Mouse (Mus musculus) CH12.LX (cell line): Measurements from ENCODE around the gene Rps21. TPM values are rescaled to one million over a fixed set of nuclear protein-coding genes. Genes with fewer than 3 reads are reported as not detected.

Source experiments
- DNase-seq: peaks from one replicate; pipeline ENCODE4 v3.0.0-alpha.2; 2013; ENCODE audit errors: extremely low read depth
- H3K27ac ChIP-seq: 2 replicates; pipeline ENCODE4 v1.5.1; 2012; ENCODE audit warnings: low read depth, mild to moderate bottlenecking, control low read depth, moderate library complexity; ENCODE audit not compliant: insufficient read depth
- H3K27me3 ChIP-seq: replicated peaks from 2 replicates; pipeline ENCODE3; 2012; ENCODE audit warnings: inconsistent platforms
- H3K36me3 ChIP-seq, 2 experiments: replicated peaks in 1 of 2; 2 replicates each; pipeline versions ENCODE3 to v1.6.1; 2012; ENCODE audit warnings: inconsistent platforms in 1 of 2, low read length in 1 of 2, mild to moderate bottlenecking in 1 of 2, mixed read lengths in 1 of 2, moderate library complexity in 1 of 2; ENCODE audit not compliant: control insufficient read depth in 1 of 2, insufficient read depth in 1 of 2
- H3K4me1 ChIP-seq, 2 experiments: 2 replicates each; pipeline ENCODE4 v1.6.1; 2012; ENCODE audit warnings: inconsistent platforms in 1 of 2, moderate library complexity in 1 of 2; ENCODE audit not compliant: insufficient read depth in 2 of 2, control insufficient read depth in 1 of 2
- H3K4me2 ChIP-seq: 2 replicates; pipeline ENCODE4 v1.6.1; 2012; ENCODE audit warnings: low read depth, mild to moderate bottlenecking, control low read depth; ENCODE audit not compliant: poor library complexity, insufficient read depth, severe bottlenecking
- H3K4me3 ChIP-seq, 3 experiments: fragments of 150-350 bp in 1 of 3; sonication (generic) in 1 of 3; replicated peaks in 1 of 3; 2 replicates each; pipeline versions ENCODE3 to v1.5.1; 2011 to 2012; ENCODE audit warnings: low read depth in 2 of 3, low read length in 2 of 3, mild to moderate bottlenecking in 2 of 3, moderate library complexity in 2 of 3, control low read depth in 1 of 3, improper control_type of control experiment in 1 of 3, inconsistent platforms in 1 of 3, mixed read lengths in 1 of 3; ENCODE audit not compliant: poor library complexity in 1 of 3
- H3K79me2 ChIP-seq: replicated peaks from 2 replicates; pipeline ENCODE4 v1.6.1; 2012; ENCODE audit warnings: mild to moderate bottlenecking, moderate library complexity; ENCODE audit not compliant: control insufficient read depth, poor library complexity, insufficient read depth, severe bottlenecking; ENCODE audit errors: extremely low read depth
- H3K9ac ChIP-seq: 2 replicates; pipeline ENCODE4 v1.6.1; 2012; ENCODE audit warnings: low read depth, mild to moderate bottlenecking, control low read depth, moderate library complexity; ENCODE audit not compliant: insufficient read depth
- H3K9me3 ChIP-seq: replicated peaks from 2 replicates; pipeline ENCODE3; 2012; ENCODE audit warnings: low read length, inconsistent platforms, mixed read lengths
- CHD1 ChIP-seq: IDR thresholded peaks from 2 replicates; pipeline ENCODE4 v1.6.1; 2012; ENCODE audit warnings: low read depth, low read length, improper control_type of control experiment, inconsistent platforms
- CTCF ChIP-seq, 2 experiments: IDR thresholded peaks in 1 of 2; conservative IDR thresholded peaks in 1 of 2; 2 replicates each; pipeline ENCODE4 v1.5.1; 2011 to 2012; ENCODE audit warnings: low read depth in 2 of 2, low read length in 2 of 2, improper control_type of control experiment in 1 of 2, inconsistent platforms in 1 of 2, mild to moderate bottlenecking in 1 of 2, moderate library complexity in 1 of 2
- ELF1 ChIP-seq: IDR thresholded peaks from 2 replicates; pipeline ENCODE4 v1.6.1; 2014; ENCODE audit warnings: low read depth, mild to moderate bottlenecking, inconsistent platforms, low read length, improper control_type of control experiment
- HCFC1 ChIP-seq: IDR thresholded peaks from 2 replicates; pipeline ENCODE4 v1.6.1; 2012; ENCODE audit warnings: low read depth, mild to moderate bottlenecking, inconsistent platforms, low read length, improper control_type of control experiment
- KAT2A ChIP-seq: IDR thresholded peaks from 2 replicates; pipeline ENCODE4 v1.6.1; 2012; ENCODE audit warnings: low read length, improper control_type of control experiment, inconsistent platforms; ENCODE audit not compliant: insufficient replicate concordance
- MAX ChIP-seq: IDR thresholded peaks from 2 replicates; pipeline ENCODE4 v1.6.1; 2011; ENCODE audit warnings: low read length, improper control_type of control experiment
- MEF2A ChIP-seq: IDR thresholded peaks from 2 replicates; pipeline ENCODE4 v1.6.1; 2014; ENCODE audit warnings: low read depth, mild to moderate bottlenecking, inconsistent platforms, low read length, improper control_type of control experiment, borderline replicate concordance
- MXI1 ChIP-seq: IDR thresholded peaks from 2 replicates; pipeline ENCODE4 v1.6.1; 2011; ENCODE audit warnings: mild to moderate bottlenecking, low read depth, low read length, improper control_type of control experiment
- RAD21 ChIP-seq: IDR thresholded peaks from 2 replicates; pipeline ENCODE4 v1.6.1; 2011; ENCODE audit warnings: low read depth, mild to moderate bottlenecking, low read length, improper control_type of control experiment, moderate library complexity
- RCOR1 ChIP-seq: conservative IDR thresholded peaks from 2 replicates; pipeline ENCODE4 v1.6.1; 2012; ENCODE audit warnings: low read depth, mild to moderate bottlenecking, inconsistent platforms, low read length, improper control_type of control experiment
- SMC3 ChIP-seq: IDR thresholded peaks from 2 replicates; pipeline ENCODE4 v1.6.1; 2011; ENCODE audit warnings: low read depth, low read length, improper control_type of control experiment
- TBP ChIP-seq: conservative IDR thresholded peaks from 2 replicates; pipeline ENCODE4 v1.6.1; 2011; ENCODE audit warnings: low read depth, low read length, improper control_type of control experiment
- USF2 ChIP-seq: conservative IDR thresholded peaks from 2 replicates; pipeline ENCODE4 v1.6.1; 2011; ENCODE audit warnings: low read depth, low read length, improper control_type of control experiment
- ZC3H11A ChIP-seq: IDR thresholded peaks from 2 replicates; pipeline ENCODE4 v1.6.1; 2012; ENCODE audit warnings: low read depth, mild to moderate bottlenecking, inconsistent platforms, low read length, improper control_type of control experiment
- ZNF384 ChIP-seq: IDR thresholded peaks from 2 replicates; pipeline ENCODE4 v1.6.1; 2012; ENCODE audit warnings: low read depth, low read length, improper control_type of control experiment, inconsistent platforms
- dilution Hi-C: fragments of 300-500 bp; cut with MboI; formaldehyde crosslinking; loops from 2 replicates; pipeline ENCODE4 v1.14.3; 2020; ENCODE audit warnings: low sequenced_read_pairs; ENCODE audit not compliant: extremely low pct_unique_long_range_greater_than_20kb, extremely low pct_ligation_motif_present
- in situ Hi-C: fragments of 300-500 bp; cut with MboI; formaldehyde crosslinking; loops from 3 replicates; pipeline ENCODE4 v1.14.3; 2019; ENCODE audit warnings: low sequenced_read_pairs, low pct_ligation_motif_present, low pct_unique_long_range_greater_than_20kb, mixed read lengths
- polyA plus RNA-seq: library from polyadenylated mRNA; unstranded; fragments of >175 nt; gene quantifications from 2 replicates; pipeline ENCODE4 v1.2.1, GENCODE M21; 2012; ENCODE audit warnings: low read depth; ENCODE audit not compliant: insufficient read length
- total RNA-seq, 2 experiments: library from RNA; depleted of rRNA; stranded (reverse); fragments of 300-350 nt in 1 of 2; fragments of >200 nt in 1 of 2; gene quantifications; 2 replicates each; pipeline ENCODE4 v1.2.3; 2012 to 2014

Gene Rps21
- total and polyA plus RNA-seq, 3 experiments = 705 to 3,770 (median 1,686) TPM

DNA sequence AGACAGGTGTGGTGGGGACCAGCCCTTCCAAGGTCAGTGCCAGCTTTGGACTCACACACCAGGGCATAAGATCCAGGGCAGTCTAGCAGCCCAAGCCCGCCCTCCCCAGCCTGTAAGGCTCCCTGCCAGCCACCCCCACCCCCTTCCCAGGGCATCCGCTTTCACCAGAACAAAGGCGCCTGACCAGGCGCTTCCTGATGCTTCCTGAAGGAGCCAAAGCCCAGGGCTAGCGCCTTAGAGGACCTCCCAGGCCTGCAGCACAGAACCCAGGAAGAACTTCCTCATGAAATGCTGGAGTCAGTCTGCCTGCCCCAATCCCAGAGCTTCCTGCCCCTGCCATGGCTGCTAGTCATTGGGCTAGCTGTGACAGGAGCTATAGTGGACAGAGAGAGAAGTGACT is 38.5 kb upstream of the Rps21 start:
- H3K27ac ChIP-seq = no peak overlapping the region
- H3K9ac ChIP-seq = no peak overlapping the region
- no peaks in the 10 kb centered on the region for H3K79me2 ChIP-seq
- H3K27me3 ChIP-seq = peaks cover 81% of the 10 kb centered on the region
- dilution Hi-C loops = no loop called here
- no peak for TF ChIP-seq MEF2A
- no peak for TF ChIP-seq RAD21
- TF ChIP-seq, all 38 proteins: peak for 0
- Histone ChIP-seq H3K9me3 (no peaks in the 10 kb centered on the region), H3K4me3 (no peak overlapping the region), H3K36me3 (no peaks in the 10 kb centered on the region), H3K4me1 (peaks cover 0 to 3% of the 10 kb centered on the region in 2 experiments; a peak in 2 of 4 replicates), H3K4me2 (no peak overlapping the region)
- in situ Hi-C loops = no loop called here
- no peak for DNase-seq

DNA sequence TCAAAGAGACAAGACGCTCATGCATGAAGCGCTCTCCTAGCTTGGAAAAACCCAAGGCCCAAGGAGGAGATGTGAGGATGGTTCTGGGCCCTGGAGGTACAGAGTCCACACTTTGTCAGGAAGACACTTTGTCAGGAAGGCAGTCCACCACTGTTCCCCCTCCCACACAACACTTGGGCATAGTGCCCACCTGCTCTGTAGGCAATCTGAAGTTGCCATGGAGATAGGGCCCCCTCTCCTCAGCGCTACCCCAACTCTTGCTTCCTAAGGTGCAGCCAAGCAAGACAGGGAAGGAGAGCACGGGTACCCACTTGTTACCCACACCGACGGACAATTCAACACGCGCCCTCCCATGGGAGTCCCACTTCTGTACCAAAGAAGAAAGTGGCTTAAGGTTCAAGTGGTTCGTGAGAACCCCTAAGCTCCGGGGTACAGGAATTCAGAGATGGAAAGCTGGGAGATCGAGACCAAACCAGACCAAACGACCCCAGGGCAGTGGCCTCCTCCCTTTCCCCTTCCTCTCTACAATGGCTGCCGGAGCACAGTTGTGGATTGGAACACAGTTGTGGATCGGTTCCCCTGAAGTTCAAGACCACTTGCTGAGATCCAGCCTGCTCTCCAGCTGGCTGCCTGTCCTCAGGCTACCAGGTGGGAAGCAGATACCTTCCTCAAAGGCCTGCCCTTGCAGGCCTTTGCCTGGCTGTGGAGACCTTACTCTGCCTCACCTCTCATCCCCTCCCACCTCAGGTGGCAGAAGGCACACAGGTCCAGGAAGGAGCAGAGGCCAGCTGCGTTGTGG is 37.8 kb upstream of the Rps21 start:
- Histone ChIP-seq H3K9me3 (no peaks in the 10 kb centered on the region), H3K4me2 (no peak overlapping the region), H3K9ac (no peak overlapping the region), H3K36me3 (no peaks in the 10 kb centered on the region), H3K27me3 (peaks cover 84% of the 10 kb centered on the region), H3K4me3 (no peak overlapping the region), H3K4me1 (peaks cover 0 to 3% of the 10 kb centered on the region in 2 experiments; a peak in 2 of 4 replicates), H3K79me2 (no peaks in the 10 kb centered on the region), H3K27ac (no peak overlapping the region)
- dilution Hi-C loops = no loop called here
- TF ChIP-seq RCOR1 (no peak), ZNF384 (no peak), MXI1 (no peak), MAX (no peak), SMC3 (no peak), CTCF (conservative IDR thresholded peaks at IDR 0.05 in 1 of 2, IDR thresholded peaks at IDR 0.05 in 1 of 2; ENCODE audit: low read depth in 2 of 2, low read length in 2 of 2) (no peak), CHD1 (no peak), USF2 (no peak), ELF1 (no peak), TBP (no peak), MEF2A (no peak)
- DNase-seq = no peak
- in situ Hi-C loops = no loop called here

DNA sequence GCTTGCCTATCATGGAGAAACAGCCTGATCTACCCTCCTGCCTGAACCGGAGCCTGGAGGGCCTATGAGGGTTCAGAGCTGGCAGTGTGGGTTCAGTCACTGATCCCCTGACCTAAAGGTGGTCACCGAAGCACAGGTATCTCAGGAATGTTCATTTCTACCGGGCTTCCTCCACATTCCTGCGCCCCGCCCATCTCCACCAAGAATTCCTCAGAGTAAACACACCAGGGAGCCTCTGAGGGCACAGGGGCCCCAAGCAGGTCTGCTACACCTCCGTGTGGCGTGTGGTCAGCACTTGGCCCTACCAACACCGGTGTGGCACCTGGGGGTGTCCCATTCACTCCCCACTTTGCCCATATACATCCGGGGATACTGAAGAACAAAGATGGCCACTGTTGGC is 37.0 kb upstream of the Rps21 start:
- dilution Hi-C loops = no loop called here
- H3K27me3 ChIP-seq = peaks cover 91% of the 10 kb centered on the region
- no peaks in the 10 kb centered on the region for H3K9me3 ChIP-seq
- in situ Hi-C loops = no loop called here
- TF ChIP-seq HCFC1 (no peak), KAT2A (no peak), ZC3H11A (no peak), CTCF (conservative IDR thresholded peaks at IDR 0.05 in 1 of 2, IDR thresholded peaks at IDR 0.05 in 1 of 2; ENCODE audit: low read depth in 2 of 2, low read length in 2 of 2) (no peak)
- H3K27ac ChIP-seq = no peak overlapping the region
- no peak overlapping the region for H3K4me3 ChIP-seq
- DNase-seq = no peak
- no peaks in the 10 kb centered on the region for H3K79me2 ChIP-seq
- H3K9ac ChIP-seq = no peak overlapping the region
- no peaks in the 10 kb centered on the region for H3K36me3 ChIP-seq
- no peak overlapping the region for H3K4me2 ChIP-seq
- peaks cover under 1 to 3% of the 10 kb centered on the region in 2 experiments; a peak in 2 of 4 replicates for H3K4me1 ChIP-seq
